Mouse (Mus musculus) urinary bladder, postnatal 0 days (tissue): ENCODE results near the gene Hist1h3d. TPM values are rescaled to one million over a fixed set of nuclear protein-coding genes. Genes with fewer than 3 reads are reported as not detected.

Source experiments
- microRNA-seq: library from miRNA; unstranded; fragments of <30 nt; microRNA quantifications from one replicate; pipeline ENCODE4, GENCODE M21; 2016
- polyA plus RNA-seq: library from polyadenylated mRNA; unstranded; fragments of >200 nt; fragmentation: Nextera tagmentation; extraction: Ambion mirVana; gene quantifications from 2 replicates; pipeline ENCODE4 v1.2.1, GENCODE M21; 2015

Hist1h3d gene
- polyA plus RNA-seq, 1 experiment from 2014 or later, result 2.9 TPM

Small RNA genes lying within 50 kb of the gene (microRNA-seq; reads per million reads assigned to microRNA genes)
- not detected for gene Gm44297
- gene Gm44359, result not detected
- gene Gm44394, result not detected

Other genes starting within 250 kb of the Hist1h3d start
- gene Zfp322a, start 206.6 kb upstream of the Hist1h3d start, polyA plus RNA-seq, result 19.6 and 25.9 TPM in 2 replicates
- gene Abt1, start 151.9 kb upstream of the Hist1h3d start, polyA plus RNA-seq, result 7.0 and 8.6 TPM in 2 replicates
- not detected in 2 replicates for gene Btn1a1, start 109.9 kb upstream of the Hist1h3d start, polyA plus RNA-seq
- not detected in 2 replicates for gene Btn2a2, start 86.9 kb upstream of the Hist1h3d start, polyA plus RNA-seq
- gene Hist1h4h, start 44.7 kb upstream of the Hist1h3d start, polyA plus RNA-seq, result 24.9 and 35.3 TPM in 2 replicates
- gene Hist1h2af, start 41.9 kb upstream of the Hist1h3d start, polyA plus RNA-seq, result 1.5 and 3.4 TPM in 2 replicates
- 1.7 and 2.1 TPM in 2 replicates for gene Hist1h3g, start 40.3 kb upstream of the Hist1h3d start, polyA plus RNA-seq
- gene Hist1h2bh, start 32.4 kb upstream of the Hist1h3d start, polyA plus RNA-seq, result 0.54 and 0.58 TPM in 2 replicates
- 0.28 and 0.43 TPM in 2 replicates for gene Hist1h3f, start 31.7 kb upstream of the Hist1h3d start, polyA plus RNA-seq
- gene Hist1h4f, start 24.1 kb upstream of the Hist1h3d start, polyA plus RNA-seq, result not detected in 2 replicates
- 0.58 and 0.60 TPM in 2 replicates for gene Hist1h1d, start 22.5 kb upstream of the Hist1h3d start, polyA plus RNA-seq
- gene Hist1h3e, start 13.4 kb upstream of the Hist1h3d start, polyA plus RNA-seq, result 1.8 and 2.0 TPM in 2 replicates
- 14.0 and 18.1 TPM in 2 replicates for gene Hist1h2ae, start 4.5 kb upstream of the Hist1h3d start, polyA plus RNA-seq
- 10.7 and 21.8 TPM in 2 replicates for gene Hist1h2bg, start 4.4 kb upstream of the Hist1h3d start, polyA plus RNA-seq
- gene Hist1h2bf, start 1.6 kb upstream of the Hist1h3d start, polyA plus RNA-seq, result 1.5 and 2.6 TPM in 2 replicates
- gene Hist1h2ad, start 1.4 kb upstream of the Hist1h3d start, polyA plus RNA-seq, result 1.7 and 1.9 TPM in 2 replicates
- 24.3 and 29.2 TPM in 2 replicates for gene Hist1h4d, start 5.8 kb downstream of the Hist1h3d start, polyA plus RNA-seq
- gene Hist1h2be, start 45.4 kb downstream of the Hist1h3d start, polyA plus RNA-seq, result 1.1 and 1.4 TPM in 2 replicates
- gene Hist1h1e, start 46.8 kb downstream of the Hist1h3d start, polyA plus RNA-seq, result 5.4 and 5.8 TPM in 2 replicates
- gene Hist1h2ac, start 108.2 kb downstream of the Hist1h3d start, polyA plus RNA-seq, result 1.00 and 1.2 TPM in 2 replicates
- 161 and 192 TPM in 2 replicates for gene Hist1h2bc, start 108.4 kb downstream of the Hist1h3d start, polyA plus RNA-seq
- not detected in 2 replicates for gene Hist1h1t, start 120.1 kb downstream of the Hist1h3d start, polyA plus RNA-seq
- gene Hist1h4c, start 122.7 kb downstream of the Hist1h3d start, polyA plus RNA-seq, result 1.8 TPM in 2 replicates
- 8.0 and 9.7 TPM in 2 replicates for gene Hfe, start 135.1 kb downstream of the Hist1h3d start, polyA plus RNA-seq
- gene Hist1h1c, start 163.0 kb downstream of the Hist1h3d start, polyA plus RNA-seq, result 125 and 175 TPM in 2 replicates
- gene Hist1h3c, start 169.8 kb downstream of the Hist1h3d start, polyA plus RNA-seq, result 0.41 and 0.98 TPM in 2 replicates
- gene Hist1h2bb, start 171.0 kb downstream of the Hist1h3d start, polyA plus RNA-seq, result 0.82 and 1.2 TPM in 2 replicates
- 3.7 and 8.0 TPM in 2 replicates for gene Hist1h2ab, start 175.4 kb downstream of the Hist1h3d start, polyA plus RNA-seq
- gene Hist1h3b, start 176.5 kb downstream of the Hist1h3d start, polyA plus RNA-seq, result 2.0 and 2.8 TPM in 2 replicates
- 1.3 TPM in 1 of 2 replicates, not detected in the other for gene Hist1h4b, start 181.2 kb downstream of the Hist1h3d start, polyA plus RNA-seq
- 0.33 TPM in 1 of 2 replicates, not detected in the other for gene Hist1h4a, start 185.5 kb downstream of the Hist1h3d start, polyA plus RNA-seq
- 1.9 and 2.7 TPM in 2 replicates for gene Hist1h3a, start 186.6 kb downstream of the Hist1h3d start, polyA plus RNA-seq
- 0.59 and 0.82 TPM in 2 replicates for gene Hist1h1a, start 187.9 kb downstream of the Hist1h3d start, polyA plus RNA-seq
- gene Trim38, start 194.2 kb downstream of the Hist1h3d start, polyA plus RNA-seq, result 0.19 and 0.30 TPM in 2 replicates
- 0.06 TPM in 1 of 2 replicates, not detected in the other for gene Slc17a2, start 231.2 kb downstream of the Hist1h3d start, polyA plus RNA-seq